Mouse (Mus musculus) embryo, embryonic 11 days (tissue): ENCODE measurements at regions not wholly inside any gene's neighbourhood (a gene's known extent, or its start where the extent isn't known, plus 50 kb on each side); places are given as distances from the start of the nearest gene placed in this dataset.

Experiments
- DNase-seq: peaks from one replicate; pipeline ENCODE4 v3.0.0-alpha.2; 2015

- peak; percentile 1 for DNase-seq
These were observed 1104.9 kb downstream of the Pcdh7 start for GRCm38 (mm10) chr5:58822704-58823103.

- DNase-seq: peak; percentile 39
These were observed 1108.2 kb downstream of the Pcdh7 start for GRCm38 (mm10) chr5:58825970-58826369.

GRCm38 (mm10) chr5:58847001-58847400 is 1129.2 kb downstream of the Pcdh7 start:
- DNase-seq: no peak

- no peak for DNase-seq
These were observed 1140.2 kb downstream of the Pcdh7 start for GRCm38 (mm10) chr5:58858016-58858415.

- DNase-seq: no peak
These were observed 1175.7 kb downstream of the Pcdh7 start for GRCm38 (mm10) chr5:58893493-58893892.

- no peak for DNase-seq
These were observed 1223.7 kb downstream of the Pcdh7 start for GRCm38 (mm10) chr5:58941436-58941835.

- DNase-seq: no peak
These were observed 1257.5 kb downstream of the Pcdh7 start for GRCm38 (mm10) chr5:58975268-58975667.

GRCm38 (mm10) chr5:58987754-58988153 is 1270.0 kb downstream of the Pcdh7 start:
- DNase-seq: no peak
